Mouse (Mus musculus) megakaryocyte, embryonic 14.5 days (primary cell): ENCODE data around the gene Acsbg2.

Experiments
- FLI1 ChIP-seq: IDR thresholded peaks from 2 replicates; pipeline ENCODE4 v1.6.1; 2012; ENCODE audit warnings: low read length, inconsistent platforms, mixed read lengths
- GATA1 ChIP-seq: IDR thresholded peaks from 3 replicates; pipeline ENCODE4 v1.6.1; 2012; ENCODE audit warnings: mixed read lengths, low read length, inconsistent platforms, borderline replicate concordance

GRCm38 (mm10) chr17:56896513-56897129, 22.4 kb upstream of the Acsbg2 start:
- TF ChIP-seq GATA1 (no peak), FLI1 (no peak)
